Mouse (Mus musculus): ENCODE data around the gene Gm29666. TPM values are rescaled to one million over a fixed set of nuclear protein-coding genes. Genes with fewer than 3 reads are reported as not detected.
"Not testable (repeated sequence)": the region's sequence is repeated elsewhere in the genome, so short reads cannot be mapped to it uniquely, and the experiment has no call there.

The Gm29666 gene
- polyA plus RNA-seq, 1 experiment from 2014 or later = 0.72 TPM

- WGBS = 28% methylated on average over 7 of the region's 7 CpGs
- Histone ChIP-seq H3K4me1 (peaks cover 1% of the 10 kb centered on the region; the same call in 1 of the 2 replicates), H3K27ac (replicated peaks) (no peak overlapping the region), H3K36me3 (no peaks in the 10 kb centered on the region), H3K4me3 (replicated peaks) (no peak overlapping the region), H3K4me2 (replicated peaks) (no peak overlapping the region), H3K9me3 (replicated peaks) (no peaks in the 10 kb centered on the region), H3K9ac (no peak overlapping the region), H3K27me3 (no peaks in the 10 kb centered on the region)
- ATAC-seq (ENCODE audit: insufficient number of reproducible peaks, low FRiP score, low TSS enrichment, low read depth) = peak; percentile 47; the same call in 1 of the 2 replicates
These were observed 15.9 kb downstream of the Gm29666 start for GRCm38 (mm10) chr15:84903843-84904385.

- no peak for ATAC-seq (ENCODE audit: insufficient number of reproducible peaks, low FRiP score, low TSS enrichment, low read depth)
- Histone ChIP-seq H3K27me3 (no peaks in the 10 kb centered on the region), H3K36me3 (no peaks in the 10 kb centered on the region), H3K9me3 (replicated peaks) (no peaks in the 10 kb centered on the region), H3K4me3 (replicated peaks) (no peak overlapping the region), H3K27ac (replicated peaks) (no peak overlapping the region), H3K9ac (no peak overlapping the region), H3K4me1 (peaks cover 12% of the 10 kb centered on the region), H3K4me2 (replicated peaks) (no peak overlapping the region)
- 31% methylated on average over 7 of the region's 7 CpGs for WGBS
These were observed 21.8 kb downstream of the Gm29666 start for GRCm38 (mm10) chr15:84898077-84898476.

DNA sequence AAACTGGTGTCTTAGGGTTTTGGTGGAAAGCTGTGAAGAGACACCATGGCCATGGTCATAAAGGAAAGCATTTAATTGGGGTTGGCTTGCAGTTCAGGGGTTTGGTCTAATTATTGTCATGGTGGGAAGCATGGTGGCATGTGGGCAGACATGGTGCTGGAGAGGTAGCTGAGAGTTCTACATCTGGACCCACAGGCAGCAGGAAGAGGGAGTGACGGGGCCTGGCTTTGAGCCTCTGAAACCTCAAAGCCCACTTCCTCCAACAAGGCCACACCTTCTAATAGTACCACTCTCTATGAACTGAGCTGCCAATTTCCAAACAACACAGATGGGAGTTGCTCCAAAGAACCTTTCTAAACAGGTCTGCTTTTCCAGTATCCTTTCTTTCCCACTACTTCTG is 23.2 kb downstream of the Gm29666 start:
- ATAC-seq (ENCODE audit: insufficient number of reproducible peaks, low FRiP score, low TSS enrichment, low read depth) = no peak

GRCm38 (mm10) chr15:84896216-84896615 is 23.6 kb downstream of the Gm29666 start:
- not testable (repeated sequence) for H3K27ac ChIP-seq (replicated peaks); H3K36me3 ChIP-seq; ATAC-seq (ENCODE audit: insufficient number of reproducible peaks, low FRiP score, low TSS enrichment, low read depth); H3K4me2 ChIP-seq (replicated peaks); H3K4me3 ChIP-seq (replicated peaks); H3K27me3 ChIP-seq; H3K9ac ChIP-seq; H3K9me3 ChIP-seq (replicated peaks)
- 63% methylated on average over 10 of the region's 10 CpGs for WGBS
- H3K4me1 ChIP-seq = peaks cover 12% of the 10 kb centered on the region

More for the DNA sequence above, 23.2 kb downstream of the Gm29666 start:
- no peak overlapping the region for H3K9ac ChIP-seq
- no peaks in the 10 kb centered on the region for H3K9me3 ChIP-seq (replicated peaks)
- H3K36me3 ChIP-seq = no peaks in the 10 kb centered on the region
- 65% methylated on average over 1 of the region's 1 CpGs for WGBS
- no peak overlapping the region for H3K27ac ChIP-seq (replicated peaks)
- no peak overlapping the region for H3K4me2 ChIP-seq (replicated peaks)
- peaks cover 12% of the 10 kb centered on the region for H3K4me1 ChIP-seq
- H3K4me3 ChIP-seq (replicated peaks) = no peak overlapping the region
- H3K27me3 ChIP-seq = no peaks in the 10 kb centered on the region

- Histone ChIP-seq H3K4me2 (replicated peaks) (no peak overlapping the region), H3K9me3 (replicated peaks) (no peaks in the 10 kb centered on the region), H3K27me3 (no peaks in the 10 kb centered on the region), H3K27ac (replicated peaks) (no peak overlapping the region), H3K9ac (no peak overlapping the region), H3K36me3 (no peaks in the 10 kb centered on the region), H3K4me1 (no peaks in the 10 kb centered on the region), H3K4me3 (replicated peaks) (no peak overlapping the region)
- WGBS = 0% methylated on average over 3 of the region's 3 CpGs
- no peak for ATAC-seq (ENCODE audit: insufficient number of reproducible peaks, low FRiP score, low TSS enrichment, low read depth)
These were observed 28.2 kb downstream of the Gm29666 start for GRCm38 (mm10) chr15:84891658-84892057.

DNA sequence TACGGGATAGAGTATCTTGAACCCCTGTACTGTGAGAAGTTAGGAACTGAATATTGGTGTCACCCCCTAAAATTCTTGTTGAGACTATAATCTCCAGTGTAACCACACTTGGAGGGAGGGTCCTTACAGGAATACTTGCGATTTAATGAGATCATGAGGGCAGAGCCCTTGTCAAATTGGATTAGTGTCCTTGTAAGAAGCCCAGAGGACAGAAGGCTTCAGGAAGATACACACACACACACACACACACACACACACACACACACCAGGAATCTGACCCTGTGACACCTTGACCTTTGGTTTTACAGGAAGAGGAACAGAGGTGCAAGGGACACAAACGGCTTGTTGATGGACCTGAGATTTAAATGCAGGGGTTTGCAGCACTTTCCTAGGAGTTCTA is 28.6 kb downstream of the Gm29666 start:
- Histone ChIP-seq H3K4me1 (no peaks in the 10 kb centered on the region), H3K9ac (no peak overlapping the region), H3K9me3 (replicated peaks) (no peaks in the 10 kb centered on the region), H3K36me3 (no peaks in the 10 kb centered on the region), H3K27me3 (no peaks in the 10 kb centered on the region), H3K27ac (replicated peaks) (no peak overlapping the region), H3K4me3 (replicated peaks) (no peak overlapping the region), H3K4me2 (replicated peaks) (no peak overlapping the region)
- 34% methylated on average over 3 of the region's 3 CpGs for WGBS
- no peak for ATAC-seq (ENCODE audit: insufficient number of reproducible peaks, low FRiP score, low TSS enrichment, low read depth)

- Histone ChIP-seq H3K9me3 (replicated peaks) (no peaks in the 10 kb centered on the region), H3K4me1 (no peaks in the 10 kb centered on the region), H3K9ac (no peak overlapping the region), H3K4me3 (replicated peaks) (no peak overlapping the region), H3K4me2 (replicated peaks) (no peak overlapping the region), H3K36me3 (no peaks in the 10 kb centered on the region), H3K27ac (replicated peaks) (no peak overlapping the region), H3K27me3 (no peaks in the 10 kb centered on the region)
- WGBS = 74% methylated on average over 12 of the region's 12 CpGs
- ATAC-seq (ENCODE audit: insufficient number of reproducible peaks, low FRiP score, low TSS enrichment, low read depth) = no peak
These were observed 31.8 kb downstream of the Gm29666 start for GRCm38 (mm10) chr15:84888066-84888465.

DNA sequence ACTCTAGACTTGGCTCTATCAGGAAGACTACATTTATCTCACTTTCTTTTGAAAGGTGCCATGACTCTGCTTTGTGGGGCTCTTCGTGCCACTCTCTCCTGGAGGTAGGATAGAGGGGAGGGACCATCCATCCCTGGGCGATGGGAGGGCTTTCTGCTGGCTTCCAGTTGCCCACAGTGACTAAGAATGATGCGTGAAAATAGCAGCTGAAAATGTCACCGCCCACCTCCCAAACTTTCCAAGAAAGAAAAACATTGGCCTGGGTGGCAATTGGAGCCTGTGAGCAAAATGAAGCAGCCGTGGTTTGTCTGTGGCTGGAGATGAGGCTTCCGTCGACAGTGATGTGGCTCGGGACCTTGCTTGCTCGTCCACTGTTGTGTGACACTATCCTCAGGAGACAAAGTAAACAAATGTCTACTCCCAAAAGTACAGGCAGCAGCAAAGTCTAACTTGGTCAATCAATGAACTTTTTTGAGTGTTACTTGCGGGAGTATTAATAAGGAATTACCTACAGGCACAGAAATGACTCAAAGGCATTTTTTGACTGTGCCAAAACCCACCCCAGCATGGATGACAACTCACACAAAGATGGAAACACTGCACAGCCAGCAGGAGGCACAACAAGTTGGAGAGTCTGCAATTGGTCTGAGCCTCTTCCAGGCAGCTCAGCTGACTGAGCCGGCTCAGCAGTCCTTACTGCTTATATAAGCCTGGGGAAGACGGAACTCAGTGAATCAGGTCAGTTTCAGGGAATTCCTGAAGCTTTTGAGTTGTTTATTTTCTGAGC is 42.6 kb downstream of the Gm29666 start:
- ATAC-seq (ENCODE audit: insufficient number of reproducible peaks, low FRiP score, low TSS enrichment, low read depth) = no peak
- 76% methylated on average over 12 of the region's 12 CpGs for WGBS

DNA sequence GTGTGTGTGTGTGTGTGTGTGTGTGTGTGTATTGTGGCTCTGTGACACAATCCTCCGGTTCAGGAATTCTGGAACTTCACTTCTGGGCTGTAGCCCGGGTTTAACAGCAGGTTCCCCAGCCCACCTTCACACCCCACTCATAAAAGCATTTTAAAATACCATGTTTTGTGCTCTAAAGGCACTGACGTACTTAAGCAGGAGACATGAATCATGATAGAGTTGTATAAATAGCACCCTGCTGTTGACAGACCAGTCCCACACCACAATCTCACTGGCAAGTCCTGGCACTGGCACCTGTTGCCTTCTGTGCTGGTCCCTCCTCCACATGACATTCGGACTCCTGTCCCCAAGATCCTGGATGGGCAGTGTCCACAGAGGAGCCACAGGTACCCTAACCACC is 46.0 kb downstream of the Gm29666 start:
- H3K36me3 ChIP-seq = no peaks in the 10 kb centered on the region
- no peak overlapping the region for H3K9ac ChIP-seq
- no peak overlapping the region for H3K27ac ChIP-seq (replicated peaks)
- H3K4me2 ChIP-seq (replicated peaks) = no peak overlapping the region
- WGBS = 79% methylated on average over 4 of the region's 4 CpGs
- no peaks in the 10 kb centered on the region for H3K4me1 ChIP-seq
- H3K9me3 ChIP-seq (replicated peaks) = no peaks in the 10 kb centered on the region
- H3K27me3 ChIP-seq = no peaks in the 10 kb centered on the region
- no peak overlapping the region for H3K4me3 ChIP-seq (replicated peaks)
- no peak for ATAC-seq (ENCODE audit: insufficient number of reproducible peaks, low FRiP score, low TSS enrichment, low read depth)

More for the DNA sequence above, 42.6 kb downstream of the Gm29666 start:
- Histone ChIP-seq H3K27me3 (no peaks in the 10 kb centered on the region), H3K4me1 (no peaks in the 10 kb centered on the region), H3K36me3 (no peaks in the 10 kb centered on the region), H3K9ac (no peak overlapping the region), H3K27ac (replicated peaks) (no peak overlapping the region), H3K4me3 (replicated peaks) (no peak overlapping the region), H3K4me2 (replicated peaks) (no peak overlapping the region), H3K9me3 (replicated peaks) (no peaks in the 10 kb centered on the region)

DNA sequence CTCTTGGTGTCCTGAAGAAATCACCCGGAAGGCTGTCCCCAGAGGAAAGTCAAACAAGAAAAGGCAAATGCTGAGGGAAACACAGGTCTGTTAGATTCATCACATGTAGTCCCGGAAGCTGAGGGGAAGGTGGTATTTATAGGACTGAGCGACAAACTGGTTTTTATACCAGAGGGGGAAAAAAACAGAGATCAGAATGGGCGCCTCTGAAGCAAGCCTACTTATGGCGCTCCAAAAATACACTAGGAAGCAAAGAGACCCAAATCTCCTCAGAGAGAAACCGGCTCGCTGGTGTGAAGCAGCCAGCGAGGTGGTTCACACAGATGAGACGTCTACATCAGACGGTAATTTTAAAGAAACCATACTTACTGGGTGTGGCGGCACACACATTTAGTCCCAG is 46.8 kb downstream of the Gm29666 start:
- H3K27ac ChIP-seq (replicated peaks) = no peak overlapping the region
- H3K9ac ChIP-seq = no peak overlapping the region
- no peaks in the 10 kb centered on the region for H3K27me3 ChIP-seq
- 83% methylated on average over 11 of the region's 11 CpGs for WGBS
- H3K4me1 ChIP-seq = no peaks in the 10 kb centered on the region
- H3K36me3 ChIP-seq = no peaks in the 10 kb centered on the region
- no peak overlapping the region for H3K4me3 ChIP-seq (replicated peaks)
- H3K9me3 ChIP-seq (replicated peaks) = no peaks in the 10 kb centered on the region
- ATAC-seq (ENCODE audit: insufficient number of reproducible peaks, low FRiP score, low TSS enrichment, low read depth) = no peak
- no peak overlapping the region for H3K4me2 ChIP-seq (replicated peaks)

DNA sequence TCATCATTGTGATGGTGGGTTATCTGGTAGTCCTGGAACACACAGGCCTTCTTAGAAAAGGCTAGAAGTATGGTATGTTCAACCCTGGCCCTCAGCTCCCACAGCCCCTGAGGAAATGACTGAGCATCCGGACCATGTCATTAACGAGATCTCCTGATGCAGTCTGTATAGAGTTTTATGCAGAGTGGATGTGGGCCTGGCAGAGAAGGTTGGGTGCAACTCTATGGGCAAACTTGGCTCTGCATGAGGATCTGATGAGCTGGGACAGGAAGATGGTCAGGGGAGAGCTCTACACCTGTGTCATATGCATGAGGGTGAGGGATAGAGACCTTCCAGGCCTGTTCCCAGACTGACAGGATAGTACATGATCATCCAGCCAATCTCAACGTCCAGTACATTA is 48.0 kb downstream of the Gm29666 start:
- Histone ChIP-seq H3K4me1 (no peaks in the 10 kb centered on the region), H3K4me2 (replicated peaks) (no peak overlapping the region), H3K9ac (no peak overlapping the region), H3K9me3 (replicated peaks) (no peaks in the 10 kb centered on the region), H3K4me3 (replicated peaks) (no peak overlapping the region), H3K27ac (replicated peaks) (no peak overlapping the region), H3K36me3 (no peaks in the 10 kb centered on the region), H3K27me3 (no peaks in the 10 kb centered on the region)
- ATAC-seq (ENCODE audit: insufficient number of reproducible peaks, low FRiP score, low TSS enrichment, low read depth) = no peak
- WGBS = 81% methylated on average over 3 of the region's 3 CpGs

DNA sequence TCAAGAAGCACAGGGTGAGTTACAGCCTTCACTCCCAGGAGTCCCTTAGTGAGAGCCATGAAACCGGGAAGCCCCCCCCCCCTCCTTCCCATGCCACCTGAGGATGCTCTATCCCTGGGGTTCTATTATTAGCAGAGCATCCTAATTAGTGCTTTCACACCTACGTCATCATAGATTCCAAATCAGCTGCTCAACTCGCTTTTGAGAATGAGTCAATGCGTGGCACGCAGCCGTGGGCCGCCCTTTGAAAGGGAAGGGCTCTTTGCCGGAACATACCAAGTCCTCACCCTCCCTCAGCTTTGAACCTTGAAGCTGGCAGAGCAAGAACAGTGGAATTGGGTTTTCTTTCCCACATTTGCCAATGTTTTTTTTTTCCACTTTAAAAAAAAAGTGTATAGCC is 57.9 kb downstream of the Gm29666 start:
- H3K4me1 ChIP-seq = peaks cover 1% of the 10 kb centered on the region; the same call in 1 of the 2 replicates
- H3K9ac ChIP-seq = no peak overlapping the region
- no peak overlapping the region for H3K4me2 ChIP-seq (replicated peaks)
- WGBS = 87% methylated on average over 8 of the region's 8 CpGs
- no peak overlapping the region for H3K4me3 ChIP-seq (replicated peaks)
- H3K36me3 ChIP-seq = no peaks in the 10 kb centered on the region
- no peaks in the 10 kb centered on the region for H3K9me3 ChIP-seq (replicated peaks)
- no peak for ATAC-seq (ENCODE audit: insufficient number of reproducible peaks, low FRiP score, low TSS enrichment, low read depth)
- no peaks in the 10 kb centered on the region for H3K27me3 ChIP-seq
- H3K27ac ChIP-seq (replicated peaks) = no peak overlapping the region
